Mouse (Mus musculus) kidney, embryonic 16.5 days (tissue): ENCODE data around the gene Krt84. TPM values are rescaled to one million over a fixed set of nuclear protein-coding genes. Genes with fewer than 3 reads are reported as not detected.
A peak's percentile ranks its signal among the peaks of the same experiment; 100 is the strongest.

Experiments
- ATAC-seq: fragments of 200-750 bp; cut with Nextera tagmentation; 2 replicates; pipeline ENCODE4 v1.8.0; 2017; ENCODE audit warnings: moderate TSS enrichment; ENCODE audit not compliant: low FRiP score, low TSS enrichment
- H3K27ac ChIP-seq: fragments of 300-500 bp; sonication (generic); 2 replicates; pipeline ENCODE4 v1.5.1; 2014; ENCODE audit warnings: low read length
- H3K27me3 ChIP-seq: fragments of 300-500 bp; sonication (generic); 2 replicates; pipeline ENCODE4 v1.6.1; 2014; ENCODE audit warnings: low read length, control low read depth, mixed read lengths; ENCODE audit not compliant: insufficient read depth
- H3K36me3 ChIP-seq: fragments of 300-500 bp; sonication (generic); 2 replicates; pipeline ENCODE4 v1.6.1; 2014; ENCODE audit warnings: low read length, control low read depth, mixed read lengths; ENCODE audit not compliant: insufficient read depth
- H3K4me1 ChIP-seq: fragments of 300-500 bp; sonication (generic); 2 replicates; pipeline ENCODE4 v1.6.1; 2014; ENCODE audit warnings: low read length, control low read depth, mixed read lengths; ENCODE audit not compliant: insufficient read depth
- H3K4me2 ChIP-seq: fragments of 300-500 bp; sonication (generic); replicated peaks from 2 replicates; pipeline ENCODE4 v1.6.1; 2014; ENCODE audit warnings: low read depth, low read length
- H3K4me3 ChIP-seq: fragments of 300-500 bp; sonication (generic); 2 replicates; pipeline ENCODE4 v1.5.1; 2014; ENCODE audit warnings: mild to moderate bottlenecking, low read length
- H3K9ac ChIP-seq: fragments of 300-500 bp; sonication (generic); replicated peaks from 2 replicates; pipeline ENCODE4 v1.6.1; 2014; ENCODE audit warnings: low read length
- H3K9me3 ChIP-seq: fragments of 300-500 bp; sonication (generic); 2 replicates; pipeline ENCODE4 v1.6.1; 2016; ENCODE audit warnings: low read length, control low read depth
- WGBS: fragments of 180-500 bp; shearing (Covaris S2); extraction: QIAGEN DNeasy Blood & Tissue Kit; methylation state at CpG from one replicate; pipeline ENCODE4 v1.1.7; 2014; 5-methylcytosine and 5-hydroxymethylcytosine counted together
- microRNA-seq: library from miRNA; unstranded; fragments of <30 nt; microRNA quantifications from one replicate; pipeline ENCODE4, GENCODE M21; 2016
- polyA plus RNA-seq: library from polyadenylated mRNA; unstranded; fragments of >200 nt; fragmentation: Nextera tagmentation; extraction: Ambion mirVana; gene quantifications from 2 replicates; pipeline ENCODE4 v1.2.1, GENCODE M21; 2015

Krt84 gene
- polyA plus RNA-seq, 1 experiment from 2014 or later = not detected

DNA sequence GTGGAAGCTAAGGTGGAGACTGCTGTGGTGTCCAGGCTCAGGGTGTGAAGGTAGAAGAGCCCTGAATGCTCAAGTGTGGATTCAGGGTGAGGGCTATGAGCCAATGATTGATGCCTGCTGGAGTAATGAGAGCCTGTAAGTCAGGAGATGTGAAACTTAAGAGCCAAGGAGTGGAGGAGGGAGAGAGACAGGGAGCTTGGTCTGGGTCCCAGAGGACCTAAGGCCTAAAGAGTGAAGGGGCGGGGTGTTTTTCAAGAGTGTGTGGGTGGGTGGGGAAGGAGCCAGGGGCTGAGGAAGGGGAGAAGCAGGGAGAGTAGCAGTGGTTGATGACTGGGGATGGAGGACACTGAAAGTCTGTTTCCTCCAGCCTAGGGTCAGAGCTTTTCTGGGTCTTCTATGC lies 49.0 kb downstream of the Krt84 start:
- Histone ChIP-seq H3K27ac (no peak overlapping the region), H3K4me2 (no peak overlapping the region), H3K4me1 (peaks cover 14% of the 10 kb centered on the region; the same call in 1 of the 2 replicates), H3K9me3 (no peaks in the 10 kb centered on the region), H3K4me3 (no peak overlapping the region), H3K36me3 (no peaks in the 10 kb centered on the region), H3K9ac (no peak overlapping the region), H3K27me3 (peaks cover 5% of the 10 kb centered on the region; the same call in 1 of the 2 replicates)
- ATAC-seq = no peak
- WGBS = 56% methylated on average over 1 of the region's 1 CpGs

DNA sequence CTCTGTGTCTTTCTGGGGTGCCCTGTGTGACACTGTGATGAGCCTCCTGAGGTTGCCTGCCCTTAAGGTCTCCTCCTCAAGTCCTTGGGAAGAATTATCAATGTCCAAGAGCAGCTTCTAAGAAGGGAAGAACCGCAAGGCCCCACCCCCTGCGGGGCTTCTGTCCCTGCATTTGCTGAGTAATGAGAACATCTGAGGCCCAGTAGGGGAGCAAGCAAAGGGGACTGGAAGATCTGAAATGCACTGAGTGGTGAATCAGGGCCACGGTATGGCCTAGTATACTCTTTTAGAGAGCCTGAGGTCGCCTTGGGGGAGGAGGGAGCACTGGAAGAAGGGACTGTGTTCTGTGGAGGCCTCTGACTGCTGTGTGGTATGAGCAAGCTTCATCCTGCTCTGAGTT lies 50.6 kb downstream of the Krt84 start:
- Histone ChIP-seq H3K36me3 (no peaks in the 10 kb centered on the region), H3K4me3 (no peak overlapping the region), H3K27ac (no peak overlapping the region), H3K4me1 (peaks cover 14% of the 10 kb centered on the region; the same call in 1 of the 2 replicates), H3K4me2 (no peak overlapping the region), H3K9me3 (no peaks in the 10 kb centered on the region), H3K27me3 (peaks cover 6% of the 10 kb centered on the region; the same call in 1 of the 2 replicates), H3K9ac (no peak overlapping the region)
- ATAC-seq = no peak
- WGBS = 46% methylated on average over 4 of the region's 4 CpGs

DNA sequence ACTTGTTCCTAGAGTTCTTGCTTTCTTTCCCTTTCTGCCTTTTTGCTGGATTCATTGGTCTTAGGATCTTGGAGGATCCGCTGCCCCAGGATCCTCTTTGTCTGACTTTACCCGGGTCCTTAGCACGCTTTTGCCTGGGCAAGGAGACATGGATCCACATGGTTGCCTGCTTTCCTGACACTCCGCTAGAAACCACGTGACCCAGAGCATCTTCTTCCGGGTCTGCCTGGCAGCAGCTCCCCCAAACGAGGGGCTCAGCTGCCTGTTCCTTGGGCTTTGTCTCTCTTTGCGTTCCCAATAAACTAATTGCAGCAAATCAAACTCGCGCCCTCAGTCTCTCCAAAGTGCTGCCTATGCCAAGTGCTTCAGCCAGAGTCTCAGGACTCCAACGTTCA lies 53.0 kb downstream of the Krt84 start:
- 0 out of 2 replicates have a peak overlapping the region, but pooled peaks have one; percentile 1 for H3K9ac ChIP-seq
- no peak overlapping the region for H3K27ac ChIP-seq
- H3K9me3 ChIP-seq = no peaks in the 10 kb centered on the region
- H3K36me3 ChIP-seq = no peaks in the 10 kb centered on the region
- WGBS = 26% methylated on average over 11 of the region's 11 CpGs
- no peak for ATAC-seq
- H3K4me3 ChIP-seq = peak overlapping the region; percentile 29
- peaks cover 14% of the 10 kb centered on the region; the same call in 1 of the 2 replicates for H3K4me1 ChIP-seq
- H3K27me3 ChIP-seq = peaks cover 6% of the 10 kb centered on the region; the same call in 1 of the 2 replicates
- H3K4me2 ChIP-seq = peak overlapping the region; percentile 51

DNA sequence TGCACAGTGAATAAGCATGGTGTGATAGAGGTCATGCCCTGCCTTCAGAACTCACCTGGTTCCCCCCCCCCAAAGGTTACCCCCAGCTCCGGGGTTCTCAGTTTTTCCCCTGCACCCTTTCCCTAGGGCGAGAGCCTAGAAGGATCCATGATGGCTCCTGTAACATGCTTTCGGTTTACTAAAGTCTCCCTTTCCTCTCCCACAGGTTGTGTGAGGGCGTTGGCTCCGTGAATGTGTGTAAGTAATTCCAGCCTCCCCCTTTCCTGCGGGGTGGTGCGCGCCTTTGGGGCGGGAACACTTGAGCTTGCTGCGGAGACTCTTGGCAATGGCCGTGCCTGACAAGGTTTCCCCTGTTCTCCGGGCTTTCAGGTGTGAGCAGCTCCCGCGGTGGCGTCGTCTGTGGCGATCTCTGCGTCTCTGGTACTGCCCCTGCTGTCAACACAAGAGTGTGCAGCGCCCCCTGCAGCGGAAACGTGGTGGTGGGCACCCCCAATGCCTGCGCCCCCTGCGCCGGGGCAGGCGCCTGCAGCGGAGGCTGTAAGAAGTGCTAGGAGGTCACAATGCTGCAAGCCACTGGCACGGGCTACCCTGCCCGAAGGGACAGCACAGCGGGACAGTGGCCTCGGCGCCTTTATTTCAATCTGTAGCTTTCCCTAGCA lies 53.5 kb downstream of the Krt84 start:
- no peaks in the 10 kb centered on the region for H3K9me3 ChIP-seq
- no peaks in the 10 kb centered on the region for H3K36me3 ChIP-seq
- peaks cover 14% of the 10 kb centered on the region; the same call in 1 of the 2 replicates for H3K4me1 ChIP-seq
- H3K27ac ChIP-seq = no peak overlapping the region
- peak overlapping the region; percentile 1; the same call in 1 of the 2 replicates for H3K9ac ChIP-seq
- H3K4me3 ChIP-seq = peak overlapping the region; percentile 29
- H3K27me3 ChIP-seq = peaks cover 6% of the 10 kb centered on the region; the same call in 1 of the 2 replicates
- H3K4me2 ChIP-seq = peak overlapping the region; percentile 51
- WGBS = 8% methylated on average over 31 of the region's 31 CpGs
- peak; percentile 41; the same call in 1 of the 2 replicates for ATAC-seq

Small RNAs within 50 kb of the gene (microRNA-seq; reads per million reads assigned to microRNA genes)
- not detected for gene Gm44393
- gene Gm44460 = not detected

Other genes starting within 250 kb of the Krt84 start
- gene Atg101, start 248.5 kb downstream of the Krt84 start, polyA plus RNA-seq = 78.2 and 87.0 TPM in 2 replicates
- 23.2 and 23.9 TPM in 2 replicates for gene 6030408B16Rik, start 239.6 kb downstream of the Krt84 start, polyA plus RNA-seq
- 1.7 and 2.3 TPM in 2 replicates for gene Krt80, start 162.7 kb downstream of the Krt84 start, polyA plus RNA-seq
- gene Krt7, start 121.8 kb downstream of the Krt84 start, polyA plus RNA-seq = 94.8 and 99.9 TPM in 2 replicates
- gene Krt87, start 94.0 kb downstream of the Krt84 start, polyA plus RNA-seq = 0.06 TPM in 1 of 2 replicates, not detected in the other
- gene Krt88, start 85.1 kb downstream of the Krt84 start, polyA plus RNA-seq = not detected in 2 replicates
- not detected in 2 replicates for gene Krt81, start 69.1 kb downstream of the Krt84 start, polyA plus RNA-seq
- gene Krt86, start 59.3 kb downstream of the Krt84 start, polyA plus RNA-seq = not detected in 2 replicates
- gene Krt83, start 41.3 kb downstream of the Krt84 start, polyA plus RNA-seq = not detected in 2 replicates
- gene Gm49425, start 15.6 kb downstream of the Krt84 start, polyA plus RNA-seq = not detected in 2 replicates
- not detected in 2 replicates for gene Krt82, start 17.8 kb upstream of the Krt84 start, polyA plus RNA-seq
- 0.10 and 0.15 TPM in 2 replicates for gene Krt90, start 30.1 kb upstream of the Krt84 start, polyA plus RNA-seq
- gene Krt75, start 41.1 kb upstream of the Krt84 start, polyA plus RNA-seq = 0.27 and 0.32 TPM in 2 replicates
- not detected in 2 replicates for gene Gm5414, start 95.4 kb upstream of the Krt84 start, polyA plus RNA-seq
- not detected in 2 replicates for gene Gm5478, start 114.6 kb upstream of the Krt84 start, polyA plus RNA-seq
- gene Krt6b, start 147.5 kb upstream of the Krt84 start, polyA plus RNA-seq = not detected in 2 replicates
- 0.10 and 0.49 TPM in 2 replicates for gene Krt6a, start 161.5 kb upstream of the Krt84 start, polyA plus RNA-seq
- 0.26 and 0.67 TPM in 2 replicates for gene Krt5, start 180.1 kb upstream of the Krt84 start, polyA plus RNA-seq
- gene Krt71, start 210.3 kb upstream of the Krt84 start, polyA plus RNA-seq = not detected in 2 replicates